Mouse (Mus musculus): Measurements from ENCODE around the gene Epb41l3.

The Epb41l3 gene

DNA sequence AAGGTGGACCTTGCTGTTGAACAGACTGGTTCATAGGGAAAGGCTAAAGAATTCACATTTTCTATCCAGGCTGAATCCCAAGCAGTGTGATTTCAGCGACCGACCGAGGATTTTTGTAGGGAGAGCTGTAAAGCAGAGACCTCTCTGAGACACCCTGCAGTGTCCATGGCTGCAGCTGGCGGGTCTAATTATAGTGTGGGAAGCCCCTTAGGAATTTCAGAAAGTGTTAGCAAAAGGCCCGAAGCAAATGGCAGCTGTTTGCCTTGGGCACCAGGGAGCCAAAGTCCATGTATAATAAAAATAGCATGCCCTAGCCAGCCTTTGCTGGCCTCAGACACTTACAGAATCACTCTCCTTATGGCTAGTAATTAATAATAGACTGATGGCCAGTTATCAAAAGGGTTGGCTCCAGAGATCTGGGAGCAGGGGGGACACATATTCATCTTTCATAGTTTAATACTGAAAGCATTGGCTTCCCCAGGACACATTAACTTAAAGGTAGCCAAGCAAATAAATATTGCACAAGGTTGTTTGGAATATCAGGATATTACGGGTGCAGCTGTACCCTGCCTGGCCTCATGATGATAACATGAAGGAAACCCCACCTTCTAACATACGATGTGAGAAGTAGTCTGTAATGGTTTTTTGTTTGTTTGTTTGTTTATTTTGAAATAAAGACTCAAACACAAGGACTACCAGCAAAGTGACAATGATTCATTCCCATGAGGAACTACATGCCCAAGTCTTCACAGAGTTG, 106.3 kb downstream of the Epb41l3 start:
- DNase-seq (ENCODE audit: low read depth, low spot score): no peak

DNA sequence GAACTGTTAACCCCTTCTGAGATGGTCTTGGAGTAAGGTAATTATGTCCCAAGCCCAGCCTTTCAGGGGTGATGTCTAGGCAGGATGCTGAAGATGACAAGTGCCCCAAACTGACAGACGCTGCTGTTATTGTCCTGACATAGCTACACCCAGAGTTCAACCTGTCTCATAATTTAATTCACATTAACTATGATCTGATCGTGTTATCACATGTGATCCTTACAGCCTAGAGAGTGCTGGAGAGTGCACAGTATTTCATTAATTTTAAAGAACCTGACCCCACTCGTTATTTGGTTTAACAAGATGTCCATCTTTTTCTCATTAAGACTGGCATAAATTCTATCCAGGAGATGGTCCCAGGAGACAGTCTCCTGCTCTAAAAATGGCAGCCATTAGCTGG, 112.3 kb downstream of the Epb41l3 start:
- DNase-seq (ENCODE audit: low read depth, low spot score): no peak

DNA sequence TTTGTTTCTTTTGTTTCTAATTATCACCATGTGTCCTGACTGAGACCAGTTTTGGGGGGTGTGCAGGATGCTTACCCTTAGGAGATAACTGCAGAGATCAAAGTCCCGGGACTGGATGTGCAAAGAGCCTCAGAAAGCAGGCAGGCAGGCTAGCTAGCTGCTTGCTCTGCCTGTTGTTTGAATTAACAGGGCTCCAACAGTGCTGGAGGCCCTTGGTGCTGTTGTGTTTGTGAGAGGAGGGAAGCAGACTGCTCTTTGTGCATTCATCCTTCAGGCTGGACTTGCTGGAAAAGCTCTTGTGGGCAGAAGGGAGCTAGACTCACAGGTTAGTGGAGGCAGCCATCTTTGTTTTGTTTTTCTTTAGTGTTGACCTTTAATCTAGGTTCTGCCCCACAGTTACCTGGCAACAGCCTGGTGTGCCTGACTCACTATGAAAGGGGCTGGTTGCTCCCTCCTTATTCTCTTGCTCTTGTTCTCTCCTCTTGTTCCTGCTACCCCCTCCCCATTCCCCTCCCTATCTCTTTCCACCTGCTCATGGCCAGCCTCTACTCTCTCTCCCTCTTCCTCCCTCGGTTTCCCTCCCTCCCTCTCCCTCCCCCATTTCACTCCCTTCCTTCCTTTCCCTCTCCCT, 117.5 kb downstream of the Epb41l3 start:
- no peak for DNase-seq (ENCODE audit: low read depth, low spot score)

DNA sequence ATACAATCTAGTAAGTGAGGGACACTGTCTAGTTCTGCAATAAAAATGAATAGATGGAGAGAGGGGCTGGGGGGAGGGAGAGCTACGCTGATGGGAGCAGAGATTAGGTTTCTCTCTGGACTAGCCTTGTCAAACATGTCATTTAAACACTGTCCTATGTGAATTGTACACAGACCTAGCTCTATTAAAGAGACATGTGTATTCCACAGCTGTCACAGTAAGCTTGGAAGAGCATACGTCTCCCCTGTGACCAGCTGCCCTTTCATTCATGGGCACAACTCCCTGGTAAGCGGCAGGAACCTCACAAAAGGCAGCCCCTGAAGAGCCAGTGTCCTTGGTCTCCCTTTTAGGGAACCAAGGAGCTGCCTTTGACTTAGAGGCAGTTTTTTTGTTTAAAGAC, 119.1 kb downstream of the Epb41l3 start:
- DNase-seq (ENCODE audit: low read depth, low spot score): no peak

DNA sequence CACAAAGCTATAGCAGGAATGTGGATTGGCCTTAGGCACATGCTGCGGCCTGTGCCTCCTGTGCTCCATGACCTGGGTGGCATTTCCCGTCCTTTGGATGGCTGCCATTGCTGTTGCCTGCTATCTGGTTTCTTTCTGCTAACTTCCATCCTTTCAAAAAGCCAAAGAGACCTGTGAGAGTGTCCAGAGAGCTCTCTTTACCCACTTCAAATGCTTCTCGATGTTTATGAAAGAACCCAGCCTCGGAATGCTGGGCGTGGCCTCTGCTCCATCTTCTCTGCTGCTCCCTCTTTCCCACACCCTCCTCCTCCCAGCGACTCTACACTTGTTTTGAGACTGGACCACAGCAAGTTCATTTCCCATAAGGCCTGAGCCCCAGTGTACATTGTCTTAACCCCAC, 120.3 kb downstream of the Epb41l3 start:
- DNase-seq (ENCODE audit: low read depth, low spot score): no peak

DNA sequence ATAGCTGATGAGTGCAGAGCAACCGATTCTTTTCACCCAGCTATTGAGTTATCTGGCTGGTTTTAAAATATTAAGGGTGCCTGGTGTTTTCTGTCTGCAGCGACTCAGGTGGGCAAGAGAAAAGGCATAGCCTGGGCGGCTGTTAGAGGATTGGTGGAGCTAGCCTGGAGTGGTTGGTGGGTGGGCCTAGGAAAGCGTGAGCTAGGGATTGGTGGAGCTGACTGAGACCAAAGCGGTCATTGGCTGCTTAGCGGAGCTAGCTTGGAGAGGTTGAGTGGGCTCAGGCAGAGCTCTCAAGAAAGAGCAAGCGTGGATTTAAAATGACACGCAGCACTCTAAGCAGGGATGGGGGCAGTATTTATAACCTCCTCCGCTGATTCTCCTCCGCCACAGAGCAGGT, 121.2 kb downstream of the Epb41l3 start:
- no peak for DNase-seq (ENCODE audit: low read depth, low spot score)

DNA sequence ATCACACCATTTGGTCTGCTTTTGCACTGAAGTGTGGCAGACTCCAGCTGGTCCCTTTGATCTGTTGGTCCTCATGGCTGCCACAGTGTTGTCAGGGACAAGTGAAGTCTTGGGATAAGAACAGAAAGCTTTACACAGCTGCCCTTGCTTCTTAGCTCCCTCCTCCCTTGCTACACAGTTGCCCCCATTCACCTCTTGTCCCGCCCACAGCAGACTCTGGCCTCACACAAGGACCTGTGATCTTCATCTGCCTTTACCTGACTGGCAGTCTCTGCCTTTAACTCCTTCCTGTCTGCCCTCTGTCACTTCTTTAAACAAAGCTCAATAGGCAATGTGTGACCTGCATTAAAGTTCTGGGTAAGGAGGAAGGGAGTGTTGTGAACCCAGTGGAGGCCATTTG, 123.3 kb downstream of the Epb41l3 start:
- no peak for DNase-seq (ENCODE audit: low read depth, low spot score)

DNA sequence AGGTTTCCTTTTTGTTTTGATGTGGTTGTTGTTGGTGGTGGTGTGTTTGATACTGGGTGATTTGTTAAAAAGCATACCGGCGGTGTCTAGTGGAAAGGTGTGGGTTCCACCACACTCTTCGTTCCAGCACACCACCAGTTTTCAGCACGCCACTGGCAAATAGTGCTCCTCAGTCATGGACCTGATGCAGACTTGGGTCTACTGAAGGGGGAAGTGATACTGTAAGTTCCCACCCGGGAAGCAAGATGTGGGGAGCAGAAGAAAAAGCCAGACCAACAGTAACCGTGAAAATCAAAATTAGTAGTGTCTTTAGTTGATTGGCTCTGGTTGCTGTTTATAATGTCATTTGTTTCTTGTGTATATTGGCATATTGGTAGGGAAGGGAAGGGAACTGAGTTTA, 124.3 kb downstream of the Epb41l3 start:
- no peak for DNase-seq (ENCODE audit: low read depth, low spot score)

DNA sequence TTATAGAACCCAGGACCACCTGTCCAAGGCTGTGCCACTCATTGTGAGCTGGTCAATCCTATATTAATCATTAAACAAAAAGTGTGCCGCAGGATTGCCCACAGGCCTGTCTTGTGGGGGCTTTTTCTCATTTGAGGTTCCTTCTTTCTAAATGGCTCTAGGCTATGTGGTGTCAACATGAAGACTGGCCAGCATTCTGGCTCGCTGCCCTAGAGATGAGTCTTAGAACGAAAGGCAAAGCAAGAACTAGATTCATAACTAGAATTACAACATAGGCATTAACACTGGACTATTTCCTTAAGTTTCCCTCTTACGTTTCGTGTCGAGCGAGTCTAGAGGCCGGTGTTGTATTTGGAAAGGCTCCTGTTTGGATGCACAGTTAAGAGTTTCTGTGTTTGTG, 125.5 kb downstream of the Epb41l3 start:
- peak; percentile 42 for DNase-seq (ENCODE audit: low read depth, low spot score)

DNA sequence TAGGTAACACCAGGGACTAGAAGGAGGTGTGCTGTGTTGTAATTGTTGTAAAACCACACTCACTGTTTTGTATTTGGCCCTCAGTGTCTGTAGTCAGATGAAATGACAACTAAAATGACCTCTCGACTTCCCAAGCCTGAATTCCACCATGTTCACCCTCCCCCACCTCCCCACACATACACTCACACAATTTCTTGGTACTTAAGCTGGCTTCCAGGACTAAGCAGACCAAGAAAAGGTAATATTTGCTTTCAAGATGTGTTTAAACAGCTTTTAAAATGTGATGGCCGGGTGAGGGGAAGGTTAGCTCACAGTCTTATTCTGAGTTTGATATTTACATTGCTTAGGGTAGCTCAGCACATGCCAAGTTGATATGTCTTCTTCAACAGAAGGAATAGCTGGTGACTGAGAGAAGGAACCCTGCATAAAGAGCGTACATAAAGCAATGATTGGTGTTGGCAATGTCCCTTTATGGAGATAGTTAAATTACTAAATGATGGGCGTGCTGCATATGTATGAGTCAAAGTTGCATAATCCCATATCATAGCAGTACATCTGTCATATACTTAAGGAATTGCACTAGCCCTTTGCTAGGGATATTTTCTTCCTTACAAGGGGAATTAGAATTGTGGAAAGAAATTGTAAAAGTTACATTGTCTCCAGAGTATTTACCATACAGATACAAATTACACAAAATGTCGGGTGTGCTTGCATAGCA, 130.0 kb downstream of the Epb41l3 start:
- no peak for DNase-seq (ENCODE audit: low read depth, low spot score)

DNA sequence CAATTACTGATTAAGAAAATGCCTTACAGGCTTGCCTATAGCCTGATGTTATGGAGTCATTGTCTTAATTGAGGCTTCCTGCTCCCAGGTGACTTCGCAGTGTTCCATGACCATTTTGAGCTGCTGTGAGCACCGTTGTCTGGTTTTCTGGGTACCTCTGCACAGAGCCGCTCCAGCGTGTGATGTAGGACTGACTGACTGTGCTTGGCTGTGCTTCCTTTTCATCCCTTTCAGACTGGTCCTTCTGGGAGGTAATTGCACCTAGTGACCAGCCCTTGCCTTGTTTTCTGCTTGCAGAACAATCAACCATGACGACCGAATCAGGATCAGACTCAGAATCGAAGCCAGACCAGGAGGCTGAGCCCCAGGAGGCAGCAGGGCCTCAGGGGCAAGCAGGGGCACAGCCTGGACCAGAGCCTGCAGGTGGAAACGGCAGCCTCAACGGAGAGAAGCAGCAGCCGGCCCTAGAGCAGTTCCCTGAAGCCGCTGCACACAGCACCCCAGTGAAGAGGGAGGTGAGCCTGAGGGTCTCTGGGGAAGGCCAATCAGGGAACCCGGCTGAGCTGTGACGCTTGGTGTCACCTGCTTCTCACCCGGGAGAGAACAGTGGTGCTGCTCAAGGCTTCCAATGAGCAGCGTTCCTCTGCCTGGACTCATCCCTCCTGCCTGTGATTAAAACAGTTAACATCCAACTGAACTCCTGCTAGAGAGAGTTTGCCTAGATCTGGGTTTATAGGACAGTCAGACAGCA, 132.3 kb downstream of the Epb41l3 start:
- no peak for DNase-seq (ENCODE audit: low read depth, low spot score)

DNA sequence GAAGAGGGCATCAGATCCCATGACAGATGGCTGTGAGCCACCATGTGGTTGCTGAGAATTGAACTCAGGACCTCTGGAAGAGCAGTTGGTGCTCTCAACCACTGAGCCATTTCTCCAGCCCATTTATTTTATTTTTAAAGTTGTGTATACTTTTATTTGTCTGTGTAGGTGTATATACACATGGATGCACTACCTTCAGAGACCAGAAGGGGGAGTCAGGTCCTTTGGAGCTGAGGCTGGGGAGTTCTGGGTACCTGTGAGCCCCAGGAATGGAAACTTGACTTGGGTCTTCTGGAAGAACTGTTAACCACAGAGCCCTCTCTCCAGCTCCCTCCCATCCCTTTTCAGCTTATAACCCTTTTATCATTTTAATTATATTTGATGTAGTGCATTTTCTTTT, 135.6 kb downstream of the Epb41l3 start:
- DNase-seq (ENCODE audit: low read depth, low spot score): peak; percentile 31

DNA sequence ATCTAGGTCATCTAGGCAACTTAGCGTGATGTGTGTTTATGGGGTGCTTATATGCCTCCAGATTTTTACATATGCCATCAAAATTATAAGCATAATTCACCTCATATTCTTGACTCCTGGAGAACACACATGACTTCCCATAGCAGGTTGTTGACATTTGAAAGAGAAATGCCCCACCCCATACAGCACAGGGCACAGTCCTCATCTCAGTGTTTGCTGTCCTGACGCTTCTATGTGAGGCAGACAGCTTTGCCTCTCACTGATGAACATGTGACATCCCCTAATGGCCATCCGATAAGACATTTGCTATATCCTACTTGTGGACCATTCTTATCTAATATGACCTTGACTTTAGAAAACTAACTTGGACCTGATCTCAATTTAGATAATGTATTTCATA, 140.6 kb downstream of the Epb41l3 start:
- DNase-seq (ENCODE audit: low read depth, low spot score): no peak

DNA sequence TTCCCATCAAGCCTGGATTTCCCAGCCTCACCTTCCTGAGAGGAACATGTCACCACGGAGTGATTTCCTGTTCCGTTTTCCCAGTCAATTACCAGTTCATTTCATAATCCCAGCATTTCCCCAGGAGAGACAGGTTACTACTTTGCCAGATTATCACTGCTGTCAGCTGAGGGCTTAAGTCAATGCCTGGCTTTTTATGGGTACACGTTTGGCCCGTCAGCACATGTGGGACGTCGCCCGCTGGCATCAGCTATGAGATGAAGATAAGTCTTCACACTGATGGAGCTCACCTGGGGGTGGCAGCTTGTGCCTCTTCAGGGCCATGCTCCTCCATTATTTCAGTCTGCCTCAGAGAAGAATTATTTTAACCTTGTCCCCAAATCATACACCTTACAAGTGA, 145.4 kb downstream of the Epb41l3 start:
- no peak for DNase-seq (ENCODE audit: low read depth, low spot score)

DNA sequence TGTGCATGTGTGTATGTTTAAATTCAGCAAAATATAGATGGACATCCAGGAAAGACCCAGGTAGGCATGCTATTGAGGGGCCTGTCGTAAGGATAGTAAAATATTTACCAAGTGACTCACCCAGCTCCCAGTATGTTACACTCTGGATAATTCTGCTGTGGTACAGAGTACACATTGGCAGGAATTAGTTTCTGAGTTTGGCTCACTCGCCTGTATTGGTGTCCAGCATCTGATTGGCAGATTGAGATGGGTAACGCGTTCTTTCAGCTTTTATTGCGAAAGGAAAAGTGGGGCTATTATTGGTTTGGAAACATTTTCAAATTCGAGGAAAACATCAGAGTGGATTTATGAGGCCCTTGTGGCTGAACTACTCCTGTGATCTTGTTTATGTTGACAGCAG, 145.9 kb downstream of the Epb41l3 start:
- peak; percentile 32 for DNase-seq (ENCODE audit: low read depth, low spot score)

DNA sequence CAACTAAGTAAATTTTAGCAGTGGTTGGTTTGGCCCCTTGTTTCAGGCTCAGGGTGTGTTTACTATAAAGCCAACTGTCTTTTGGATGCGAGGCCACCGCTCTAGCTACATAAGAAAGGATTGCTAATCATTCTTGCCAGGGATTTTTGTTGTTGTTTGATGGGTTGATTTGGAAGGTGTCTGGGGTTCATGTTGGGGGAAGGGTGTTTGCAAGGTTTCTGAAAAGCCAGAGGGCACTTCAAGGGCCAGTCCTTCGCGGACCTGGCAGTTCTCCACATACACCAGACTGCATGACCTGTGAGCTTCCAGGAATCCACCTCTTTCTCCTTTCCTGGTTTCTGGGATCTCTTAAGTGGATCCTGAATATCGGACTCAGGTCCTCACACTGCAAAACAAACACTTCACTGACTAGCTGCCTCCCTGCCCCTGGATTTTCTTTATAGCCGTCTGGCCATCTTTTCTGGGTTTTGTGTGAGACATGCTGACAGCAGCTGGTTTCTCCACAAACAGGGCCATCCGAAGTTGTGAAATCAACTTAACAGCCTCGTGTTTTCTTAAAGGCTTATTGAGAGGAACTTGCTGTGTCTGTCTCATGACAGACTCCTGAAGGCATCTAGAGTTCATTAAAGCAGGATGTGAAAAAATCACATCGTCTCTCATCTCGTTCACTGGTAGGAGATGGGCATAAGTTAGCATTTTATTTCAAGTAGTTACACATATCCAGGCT, 146.6 kb downstream of the Epb41l3 start:
- DNase-seq (ENCODE audit: low read depth, low spot score): peak; percentile 43

DNA sequence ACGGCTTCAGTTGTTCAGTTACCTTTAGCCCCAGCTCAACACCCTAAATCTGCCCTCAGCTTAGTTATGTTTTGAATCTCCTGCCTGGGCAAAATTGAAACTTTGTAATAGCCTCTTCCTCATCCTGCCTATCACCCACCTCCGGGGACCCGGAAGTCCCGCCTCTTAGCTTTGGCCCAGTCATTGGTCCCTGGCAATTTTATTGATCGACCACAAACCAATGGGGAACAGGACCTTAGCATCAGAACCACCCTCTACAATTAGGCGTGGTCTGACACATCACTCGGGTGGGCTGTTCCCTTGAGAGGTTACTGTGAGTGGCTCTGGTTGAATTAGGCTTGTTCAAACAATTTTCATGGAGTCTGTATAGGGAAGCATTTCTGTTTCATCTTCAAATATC, 150.5 kb downstream of the Epb41l3 start:
- DNase-seq (ENCODE audit: low read depth, low spot score): peak; percentile 35

DNA sequence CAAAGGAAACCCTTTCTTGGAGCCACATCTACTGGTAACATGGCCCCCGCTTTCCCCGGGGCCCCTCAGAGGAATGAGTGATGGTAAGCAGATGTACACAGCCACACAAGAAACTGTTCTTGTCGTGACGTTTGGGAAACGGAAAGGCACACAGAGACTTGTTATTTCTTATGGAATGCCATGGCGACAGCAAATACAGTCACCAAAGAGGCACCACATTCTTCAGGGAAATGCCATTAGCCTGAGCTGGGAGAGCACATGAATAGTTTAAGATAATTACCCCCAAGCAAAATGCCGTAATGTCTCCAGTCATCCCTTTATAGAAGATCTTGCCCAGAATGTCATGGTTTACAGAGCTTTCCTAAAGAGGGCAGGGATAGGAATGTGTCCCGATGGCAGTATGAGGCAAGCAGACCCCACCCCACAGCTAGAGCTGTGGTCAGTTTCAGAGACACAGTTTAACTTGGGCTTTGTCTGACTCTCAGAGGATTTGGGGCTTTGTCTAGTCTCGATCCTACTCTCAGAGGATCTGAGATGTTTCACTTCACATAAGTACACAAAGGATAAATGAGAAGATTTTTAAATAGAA, 152.0 kb downstream of the Epb41l3 start:
- peak; percentile 81 for DNase-seq (ENCODE audit: low read depth, low spot score)

DNA sequence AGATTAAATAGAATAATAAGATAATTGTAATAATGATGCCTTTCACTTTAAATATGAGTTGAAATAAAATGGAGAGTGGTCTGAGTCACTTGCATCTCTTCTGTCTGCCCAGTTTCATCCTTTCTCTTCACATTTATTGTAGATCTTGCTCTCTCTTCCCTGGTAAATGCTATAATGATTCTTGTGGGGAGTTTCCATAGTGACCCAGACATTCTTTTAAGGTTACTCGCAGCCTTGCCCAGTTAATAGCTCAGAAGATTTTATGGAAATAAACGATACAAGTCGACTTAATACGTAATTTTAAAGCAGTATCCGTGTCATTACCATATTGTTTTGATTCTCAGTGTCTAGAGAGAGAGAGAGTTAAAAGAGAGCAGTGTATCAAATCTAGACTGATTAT, 154.0 kb downstream of the Epb41l3 start:
- peak; percentile 78 for DNase-seq (ENCODE audit: low read depth, low spot score)

DNA sequence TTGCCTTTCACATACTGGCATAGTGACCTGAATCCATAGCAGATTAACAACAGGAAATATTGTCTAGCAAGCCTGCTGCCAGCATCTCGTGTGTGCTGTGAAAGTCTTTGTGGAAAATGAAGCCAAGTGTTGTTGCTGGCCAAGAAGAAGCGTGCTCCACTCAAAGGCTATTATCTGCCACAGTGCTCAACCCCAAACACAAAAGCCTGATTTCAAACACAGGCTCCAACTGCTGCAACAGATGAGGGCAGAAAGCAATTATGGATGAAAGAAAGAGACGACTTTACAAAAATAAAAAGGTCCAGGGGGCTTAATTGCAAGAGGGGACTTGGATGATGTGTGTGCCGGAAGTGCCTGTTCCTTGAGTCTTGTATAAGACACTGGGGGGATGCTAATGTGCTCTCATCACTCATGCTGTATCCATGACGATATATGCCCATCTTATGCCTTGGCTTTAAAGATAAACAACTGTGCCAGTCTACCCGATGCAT, 154.7 kb downstream of the Epb41l3 start:
- DNase-seq (ENCODE audit: low read depth, low spot score): peak; percentile 17

DNA sequence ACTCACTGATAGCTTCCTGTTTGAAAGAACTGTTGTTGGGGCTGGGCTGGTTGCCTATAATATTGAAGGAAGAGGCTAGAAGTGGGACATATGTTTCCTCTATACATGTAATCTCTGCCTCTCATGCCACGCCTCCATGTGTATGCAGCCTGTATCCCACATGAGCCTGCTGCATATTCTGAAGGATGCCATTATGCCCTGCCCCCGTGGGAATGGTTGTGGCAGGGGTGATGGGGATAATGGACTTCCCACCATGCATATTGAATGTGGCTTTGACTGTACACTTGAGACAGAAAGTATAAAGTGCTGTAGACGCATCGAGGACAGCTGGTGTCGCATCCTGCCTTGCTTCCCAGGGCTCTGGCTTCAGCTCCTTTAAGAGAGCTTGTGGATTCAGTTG, 155.9 kb downstream of the Epb41l3 start:
- no peak for DNase-seq (ENCODE audit: low read depth, low spot score)
